Mouse (Mus musculus) thymus, adult 2 months (tissue): ENCODE results near the gene Zim1.

ENCODE experiments used
- CTCF ChIP-seq: fragments of 200-500 bp; IDR thresholded peaks from 2 replicates; pipeline ENCODE4 v1.5.1; 2012; ENCODE audit warnings: mild to moderate bottlenecking, control low read depth, low read length, moderate library complexity, borderline replicate concordance; ENCODE audit not compliant: control insufficient read depth, poor library complexity, insufficient read depth; ENCODE audit errors: extremely low read depth
- POLR2A ChIP-seq: fragments of 200-500 bp; IDR thresholded peaks from 2 replicates; pipeline ENCODE4 v1.6.1; 2012; ENCODE audit warnings: mild to moderate bottlenecking, low read length, control low read depth, moderate library complexity; ENCODE audit not compliant: control insufficient read depth, poor library complexity, insufficient read depth; ENCODE audit errors: extremely low read depth

DNA sequence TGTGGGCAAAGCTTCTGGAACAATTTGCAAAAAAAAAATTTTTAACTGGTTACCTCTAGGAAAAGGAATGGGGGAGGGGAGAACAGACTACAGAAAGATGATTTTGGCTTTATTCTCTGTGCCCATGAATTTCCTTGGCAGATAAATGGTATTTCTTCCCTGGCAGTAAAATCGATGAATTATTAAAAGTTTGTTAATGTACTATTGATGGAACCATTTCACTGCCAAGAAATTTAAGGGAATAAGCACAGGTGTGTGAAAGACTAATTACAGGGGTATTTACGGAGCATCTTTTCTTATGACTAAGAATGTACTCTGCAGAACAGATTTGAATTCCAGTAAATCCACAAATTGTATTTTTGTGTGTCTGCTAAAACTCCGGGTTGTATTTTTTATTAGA is 35.1 kb upstream of the Zim1 start:
- TF ChIP-seq CTCF (no peak), POLR2A (no peak)
